Mouse (Mus musculus) bone marrow, adult 2 months (tissue): Measurements from ENCODE around the gene Akap2.

Source experiments
- CTCF ChIP-seq: fragments of 200-500 bp; IDR thresholded peaks from 2 replicates; pipeline ENCODE4 v1.5.1; 2011; ENCODE audit warnings: low read length, control low read depth; ENCODE audit not compliant: control insufficient read depth, insufficient read depth
- POLR2A ChIP-seq: fragments of 200-500 bp; IDR thresholded peaks from 2 replicates; pipeline ENCODE4 v1.6.1; 2011; ENCODE audit warnings: low read depth, mild to moderate bottlenecking, control low read depth, low read length, borderline replicate concordance; ENCODE audit not compliant: control insufficient read depth

GRCm38 (mm10) chr4:57730801-57731598 lies 13.5 kb downstream of the Akap2 start:
- TF ChIP-seq POLR2A (no peak), CTCF (no peak)
